ENCODE assay signal across 9 mouse cellular contexts in genomic region chr9:106465571-106466200, GRCm38 (mm10). TPM values are rescaled to one million over a fixed set of nuclear protein-coding genes. Genes with fewer than 3 reads are reported as not detected.
A peak's percentile ranks its signal among the peaks of the same experiment; 100 is the strongest.
DNase-seq lines count a peak whose midpoint lies in the region; ATAC-seq lines count a peak whose summit lies in the region.
"Had no signal": no experiment of that assay in that cellular context is flagged by ENCODE, and none has a peak within 500 bp of the region (broad histone marks: within the 10 kb centered on the region; RNA-seq: fewer than 3 reads in every experiment).

Gpr62 (minus strand) TSS chr9:106465938.

- 0 out of 2 replicates have a peak, but pooled peaks have one; percentile 19 for ATAC-seq in heart, embryonic 14.5 days (ENCODE audit: insufficient number of reproducible peaks, insufficient read depth, low FRiP score, low read depth)
- ATAC-seq in embryonic facial prominence, embryonic 11.5 days (replicated peaks; ENCODE audit: insufficient number of reproducible peaks, low FRiP score, low TSS enrichment, low read depth): no peak; the same call in 1 of the 2 replicates
- no peak for ATAC-seq in intestine, embryonic 16.5 days
- ATAC-seq in midbrain, embryonic 13.5 days: peak; percentile 53
- ATAC-seq: Patski had no signal

- H3K36me3 ChIP-seq in heart, embryonic 14.5 days (ENCODE audit: control insufficient read depth, insufficient read depth, low read length): peaks cover 32% of the 10 kb centered on the region
- H3K36me3 ChIP-seq in embryonic facial prominence, embryonic 11.5 days (replicated peaks; ENCODE audit: control insufficient read depth, insufficient read depth, low read depth, low read length): peaks cover 8% of the 10 kb centered on the region
- no peaks in the 10 kb centered on the region for H3K36me3 ChIP-seq in intestine, embryonic 16.5 days (ENCODE audit: control insufficient read depth, insufficient read depth, low read length)
- peaks cover 39% of the 10 kb centered on the region for H3K36me3 ChIP-seq in midbrain, embryonic 13.5 days

- H3K27me3 ChIP-seq in heart, embryonic 14.5 days (ENCODE audit: control insufficient read depth, insufficient read depth, low read length): peaks cover 8% of the 10 kb centered on the region
- H3K27me3 ChIP-seq in embryonic facial prominence, embryonic 11.5 days (ENCODE audit: control insufficient read depth, insufficient read depth, low read length): no peaks in the 10 kb centered on the region
- H3K27me3 ChIP-seq in intestine, embryonic 16.5 days (replicated peaks; ENCODE audit: control insufficient read depth, insufficient read depth, low read length): peaks cover 21% of the 10 kb centered on the region
- H3K27me3 ChIP-seq in midbrain, embryonic 13.5 days: peaks cover 4% of the 10 kb centered on the region; the same call in 1 of the 2 replicates
- H3K27me3 ChIP-seq: Patski had no signal

- H3K4me3 ChIP-seq in heart, embryonic 14.5 days (ENCODE audit: control insufficient read depth in 1 of 2, insufficient read depth in 1 of 2, low read depth in 1 of 2, low read length in 2 of 2): peak within 1 kb of the TSS; percentile 51 to 63
- peak within 1 kb of the TSS; percentile 49 for H3K4me3 ChIP-seq in embryonic facial prominence, embryonic 11.5 days (ENCODE audit: low read depth, low read length)
- peak within 1 kb of the TSS; percentile 67 for H3K4me3 ChIP-seq in intestine, embryonic 16.5 days (ENCODE audit: low read length)
- peak within 1 kb of the TSS; percentile 43 for H3K4me3 ChIP-seq in midbrain, embryonic 13.5 days (replicated peaks)

- no peak for DNase-seq in heart, postnatal 25 days (ENCODE audit: low spot score)
- peak; percentile 59 for DNase-seq in R1 (ENCODE audit: low read depth, low spot score)
- no peak for DNase-seq in embryonic facial prominence, embryonic 11.5 days (ENCODE audit: low spot score)
- DNase-seq in yolk sac, embryonic 10.5 days (ENCODE audit: low spot score): no peak
- no peak for DNase-seq in urinary bladder, postnatal 25 days (ENCODE audit: low spot score)

- H3K4me2 ChIP-seq in heart, embryonic 14.5 days (ENCODE audit: low read length): peak within 1 kb of the TSS; percentile 98
- peak within 1 kb of the TSS; percentile 85 for H3K4me2 ChIP-seq in embryonic facial prominence, embryonic 11.5 days (ENCODE audit: low read depth, low read length)
- H3K4me2 ChIP-seq in intestine, embryonic 16.5 days (ENCODE audit: low read depth, low read length): peak within 1 kb of the TSS; percentile 98
- peak within 1 kb of the TSS; percentile 73 for H3K4me2 ChIP-seq in midbrain, embryonic 13.5 days (replicated peaks)

- H3K9ac ChIP-seq in heart, embryonic 14.5 days (ENCODE audit: low read length): peak within 1 kb of the TSS; percentile 80
- H3K9ac ChIP-seq in embryonic facial prominence, embryonic 11.5 days (replicated peaks; ENCODE audit: low read length): peak within 1 kb of the TSS; percentile 82
- peak within 1 kb of the TSS; percentile 72 for H3K9ac ChIP-seq in intestine, embryonic 16.5 days (ENCODE audit: low read depth, low read length)
- peak within 1 kb of the TSS; percentile 67 for H3K9ac ChIP-seq in midbrain, embryonic 13.5 days (replicated peaks)

- H3K4me1 ChIP-seq in heart, embryonic 14.5 days (ENCODE audit: control insufficient read depth in 2 of 2, insufficient read depth in 2 of 2, low read length in 2 of 2): peaks cover 4 to 11% of the 10 kb centered on the region in 2 experiments; a peak in 3 of 4 replicates
- H3K4me1 ChIP-seq in embryonic facial prominence, embryonic 11.5 days (ENCODE audit: control insufficient read depth, insufficient read depth, low read length): peaks cover 7% of the 10 kb centered on the region; the same call in 1 of the 2 replicates
- peaks cover 15% of the 10 kb centered on the region for H3K4me1 ChIP-seq in intestine, embryonic 16.5 days (ENCODE audit: control insufficient read depth, insufficient read depth, low read length)
- H3K4me1 ChIP-seq in midbrain, embryonic 13.5 days (replicated peaks): peaks cover 34% of the 10 kb centered on the region

- intact Hi-C loops in heart, postnatal 25 days (cut with DNase I): no loop called here

- no peaks in the 10 kb centered on the region for H3K9me3 ChIP-seq in heart, embryonic 14.5 days (ENCODE audit: control insufficient read depth, low read length)
- H3K9me3 ChIP-seq in embryonic facial prominence, embryonic 11.5 days (replicated peaks; ENCODE audit: control insufficient read depth, low read length): no peaks in the 10 kb centered on the region
- no peaks in the 10 kb centered on the region for H3K9me3 ChIP-seq in intestine, embryonic 16.5 days (ENCODE audit: control insufficient read depth, low read length)
- H3K9me3 ChIP-seq in midbrain, embryonic 13.5 days: no peaks in the 10 kb centered on the region

- peak within 1 kb of the TSS in 1 of 2 experiments; percentile 37; a peak in 1 of 4 replicates for H3K27ac ChIP-seq in heart, embryonic 14.5 days (replicated peaks in 1 of 2; ENCODE audit: control insufficient read depth in 1 of 2, insufficient read depth in 1 of 2, low read depth in 2 of 2, low read length in 2 of 2)
- H3K27ac ChIP-seq in embryonic facial prominence, embryonic 11.5 days (replicated peaks; ENCODE audit: low read depth, low read length): peak within 1 kb of the TSS; percentile 2; the same call in 1 of the 2 replicates
- H3K27ac ChIP-seq in intestine, embryonic 16.5 days (ENCODE audit: low read length): no peak within 1 kb of the TSS; the same call in 1 of the 2 replicates
- H3K27ac ChIP-seq in midbrain, embryonic 13.5 days: peak within 1 kb of the TSS; percentile 85

- 28% methylated on average over 26 of the region's 26 CpGs for WGBS in heart, embryonic 14.5 days
- WGBS in embryonic facial prominence, embryonic 11.5 days: 34% methylated on average over 26 of the region's 26 CpGs
- 32% methylated on average over 26 of the region's 26 CpGs for WGBS in intestine, embryonic 16.5 days
- WGBS in midbrain, embryonic 13.5 days: 30% methylated on average over 26 of the region's 26 CpGs

RNA-seq across cellular contexts. Expression of gene Gpr62, which starts in this region (rescaled TPM):
- polyA plus RNA-seq in heart, embryonic 14.5 days (2014; fragmentation: Nextera tagmentation; extraction: Ambion mirVana): 0.30 and 0.46 TPM in 2 replicates
- not detected for total RNA-seq in heart, postnatal 25 days (2021)
- polyA plus RNA-seq in embryonic facial prominence, embryonic 11.5 days (2014; fragmentation: Nextera tagmentation; extraction: Ambion mirVana): 0.10 and 0.31 TPM in 2 replicates
- 0.11 TPM in 2 replicates for polyA plus RNA-seq in intestine, embryonic 16.5 days (2015; fragmentation: Nextera tagmentation; extraction: Ambion mirVana)
- polyA plus RNA-seq in midbrain, embryonic 13.5 days (2015; fragmentation: Nextera tagmentation; extraction: Ambion mirVana): 0.63 and 0.75 TPM in 2 replicates

Comparison
In these comparisons a context has a peak if more than half of its experiments do, and no peak if none do; other contexts are left out.
1. Peak in ATAC-seq, H3K4me3 ChIP-seq, H3K9ac ChIP-seq and H3K4me2 ChIP-seq in heart, embryonic 14.5 days; RNA of the gene not detected or under 1 TPM.
2. Peak in ATAC-seq, H3K4me3 ChIP-seq, H3K27ac ChIP-seq, H3K9ac ChIP-seq and H3K4me2 ChIP-seq in midbrain, embryonic 13.5 days; RNA of the gene not detected or under 1 TPM.